Mouse (Mus musculus) lung, postnatal 0 days (tissue): Measurements from ENCODE around the gene Fbxl17. TPM values are rescaled to one million over a fixed set of nuclear protein-coding genes. Genes with fewer than 3 reads are reported as not detected.

ENCODE experiments used
- ATAC-seq: fragments of 200-750 bp; cut with Nextera tagmentation; 2 replicates; pipeline ENCODE4 v1.8.0; 2017; ENCODE audit warnings: moderate library complexity
- DNase-seq: peaks from one replicate; pipeline ENCODE4 v3.0.0-alpha.2; 2016; ENCODE audit warnings: low spot score
- H3K27ac ChIP-seq: fragments of 300-500 bp; sonication (generic); 2 replicates; pipeline ENCODE4 v1.5.1; 2014; ENCODE audit warnings: antibody characterized with exemption, mild to moderate bottlenecking, low read length, mixed read lengths
- H3K27me3 ChIP-seq: fragments of 300-500 bp; sonication (generic); replicated peaks from 2 replicates; pipeline ENCODE4 v1.6.1; 2014; ENCODE audit warnings: low read length, mixed read lengths; ENCODE audit not compliant: insufficient read depth
- H3K36me3 ChIP-seq: fragments of 300-500 bp; sonication (generic); 2 replicates; pipeline ENCODE4 v1.6.1; 2014; ENCODE audit warnings: low read length, mixed read lengths; ENCODE audit not compliant: insufficient read depth
- H3K4me1 ChIP-seq: fragments of 300-500 bp; sonication (generic); 2 replicates; pipeline ENCODE4 v1.6.1; 2014; ENCODE audit warnings: antibody characterized with exemption, low read depth, low read length, mixed read lengths; ENCODE audit not compliant: insufficient read depth
- H3K4me2 ChIP-seq: fragments of 300-500 bp; sonication (generic); replicated peaks from 2 replicates; pipeline ENCODE4 v1.6.1; 2014; ENCODE audit warnings: low read depth, mild to moderate bottlenecking, low read length, moderate library complexity, mixed read lengths
- H3K4me3 ChIP-seq: fragments of 300-500 bp; sonication (generic); 2 replicates; pipeline ENCODE4 v1.5.1; 2014; ENCODE audit warnings: low read depth, low read length
- H3K9ac ChIP-seq: fragments of 300-500 bp; sonication (generic); replicated peaks from 2 replicates; pipeline ENCODE4 v1.6.1; 2014; ENCODE audit warnings: low read depth, mild to moderate bottlenecking
- H3K9me3 ChIP-seq: fragments of 300-500 bp; sonication (generic); 2 replicates; pipeline ENCODE4 v1.6.1; 2016; ENCODE audit warnings: low read length, mixed read lengths
- CTCF ChIP-seq: IDR thresholded peaks from 2 replicates; pipeline ENCODE4 v1.5.1; 2016; ENCODE audit warnings: antibody characterized with exemption, mild to moderate bottlenecking
- EP300 ChIP-seq: IDR thresholded peaks from 2 replicates; pipeline ENCODE4 v1.6.1; 2016; ENCODE audit warnings: antibody characterized with exemption, mild to moderate bottlenecking, control low read depth
- WGBS: fragments of 180-500 bp; shearing (Covaris S2); extraction: QIAGEN DNeasy Blood & Tissue Kit; methylation state at CpG from one replicate; pipeline ENCODE4 v1.1.7; 2014; 5-methylcytosine and 5-hydroxymethylcytosine counted together
- polyA plus RNA-seq: library from polyadenylated mRNA; unstranded; fragments of >200 nt; fragmentation: Nextera tagmentation; extraction: Ambion mirVana; gene quantifications from 2 replicates; pipeline ENCODE4 v1.2.1, GENCODE M21; 2015

Fbxl17 gene
- polyA plus RNA-seq, 1 experiment from 2014 or later: 6.9 TPM

DNA sequence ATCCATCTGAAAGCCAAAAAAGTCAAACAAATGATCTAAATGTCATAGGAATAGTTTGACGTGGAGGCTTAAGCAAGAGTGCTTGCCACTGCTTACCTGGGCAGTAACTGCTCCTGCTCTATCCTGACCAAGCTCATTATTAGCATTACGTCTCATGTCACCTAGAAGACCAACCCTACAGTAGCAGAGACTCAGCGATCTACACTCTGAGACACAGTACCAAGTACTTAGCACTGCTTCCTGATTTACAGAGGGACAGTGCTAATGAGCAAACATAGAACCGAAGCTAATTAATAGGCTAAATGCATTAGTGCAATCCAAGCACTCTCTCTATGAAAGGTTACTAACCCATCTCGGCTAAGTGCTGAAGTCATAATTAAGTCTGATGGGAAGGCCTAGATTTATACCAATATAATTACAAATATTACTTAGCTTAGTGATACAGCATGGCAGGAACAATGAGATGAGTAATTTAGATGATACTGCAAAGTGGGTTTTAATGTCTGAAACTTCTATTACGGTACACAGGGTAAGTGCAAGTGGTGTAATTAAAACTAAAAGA is 147.1 kb downstream of the Fbxl17 start:
- no peak overlapping the region for H3K9ac ChIP-seq
- no peaks in the 10 kb centered on the region for H3K4me1 ChIP-seq
- H3K27me3 ChIP-seq: no peaks in the 10 kb centered on the region
- TF ChIP-seq EP300: no peak
- TF ChIP-seq CTCF: no peak
- H3K4me2 ChIP-seq: no peak overlapping the region
- no peak for ATAC-seq
- no peak overlapping the region for H3K4me3 ChIP-seq
- 89% methylated on average over 6 of the region's 6 CpGs for WGBS
- no peaks in the 10 kb centered on the region for H3K36me3 ChIP-seq
- H3K27ac ChIP-seq: no peak overlapping the region
- H3K9me3 ChIP-seq: no peaks in the 10 kb centered on the region
- no peak for DNase-seq

DNA sequence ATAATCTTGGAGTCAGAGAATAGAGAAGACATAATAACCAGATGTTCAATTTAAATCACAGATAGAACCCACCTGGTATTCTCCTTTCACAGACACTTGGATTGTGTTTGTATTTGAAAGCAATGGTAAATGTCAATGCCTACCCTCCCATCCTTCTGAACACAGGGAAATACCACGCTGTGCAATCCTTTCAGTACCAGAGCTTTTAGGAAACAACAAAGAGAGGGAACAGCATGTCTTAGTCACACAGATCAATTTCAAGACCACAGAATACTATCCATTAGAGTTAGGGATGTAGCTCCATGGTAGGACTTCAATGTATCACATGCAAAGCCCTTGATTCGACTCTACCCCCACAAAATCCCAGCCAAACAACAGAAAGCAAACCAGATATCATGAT is 148.1 kb downstream of the Fbxl17 start:
- H3K27ac ChIP-seq: no peak overlapping the region
- DNase-seq (no peak), ATAC-seq (no peak)
- H3K4me1 ChIP-seq: no peaks in the 10 kb centered on the region
- H3K9me3 ChIP-seq: no peaks in the 10 kb centered on the region
- H3K36me3 ChIP-seq: no peaks in the 10 kb centered on the region
- H3K27me3 ChIP-seq: no peaks in the 10 kb centered on the region
- no peak overlapping the region for H3K4me2 ChIP-seq
- 82% methylated on average over 2 of the region's 2 CpGs for WGBS
- H3K9ac ChIP-seq: no peak overlapping the region
- no peak for TF ChIP-seq EP300
- no peak for TF ChIP-seq CTCF
- H3K4me3 ChIP-seq: no peak overlapping the region

DNA sequence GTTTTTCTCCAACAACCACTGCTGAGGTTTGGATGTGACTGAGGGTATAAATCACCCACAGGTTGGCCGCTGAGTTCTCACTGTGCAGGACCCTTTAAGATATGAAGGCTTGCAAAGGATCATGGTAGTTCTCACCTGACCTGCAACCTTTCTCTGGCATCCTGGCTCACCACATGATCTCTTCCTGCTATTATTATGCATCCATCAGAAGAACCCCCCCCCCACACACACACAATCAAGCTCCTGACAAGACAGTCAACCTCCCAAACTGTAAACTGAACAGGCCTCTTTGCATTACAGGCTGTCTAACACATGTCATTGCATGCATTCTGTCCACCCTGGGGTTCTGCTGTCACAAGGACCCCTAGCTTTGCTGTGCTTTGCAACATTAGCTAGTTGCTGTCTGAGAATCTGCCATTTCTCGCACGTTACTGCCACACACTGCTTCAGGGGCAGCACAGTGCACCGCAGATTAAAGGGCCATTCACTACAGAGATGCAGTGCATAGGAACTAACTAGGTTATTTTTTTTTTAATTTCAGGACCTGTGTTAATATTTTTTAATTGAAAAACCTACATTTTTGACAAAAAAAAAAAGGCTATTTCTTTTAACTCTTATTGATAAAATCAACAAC is 148.8 kb downstream of the Fbxl17 start:
- WGBS: 82% methylated on average over 4 of the region's 4 CpGs
- no peak for DNase-seq
- no peaks in the 10 kb centered on the region for H3K9me3 ChIP-seq
- no peaks in the 10 kb centered on the region for H3K27me3 ChIP-seq
- no peak overlapping the region for H3K4me3 ChIP-seq
- H3K4me1 ChIP-seq: no peaks in the 10 kb centered on the region
- H3K27ac ChIP-seq: no peak overlapping the region
- H3K4me2 ChIP-seq: no peak overlapping the region
- no peak for ATAC-seq
- no peaks in the 10 kb centered on the region for H3K36me3 ChIP-seq
- TF ChIP-seq CTCF (no peak), EP300 (no peak)
- H3K9ac ChIP-seq: no peak overlapping the region

GRCm38 (mm10) chr17:63344101-63344500 is 155.7 kb downstream of the Fbxl17 start:
- Histone ChIP-seq H3K4me2 (no peak overlapping the region), H3K36me3 (no peaks in the 10 kb centered on the region), H3K27me3 (no peaks in the 10 kb centered on the region), H3K4me3 (no peak overlapping the region), H3K4me1 (no peaks in the 10 kb centered on the region), H3K9me3 (no peaks in the 10 kb centered on the region), H3K9ac (no peak overlapping the region), H3K27ac (no peak overlapping the region)
- ATAC-seq: no peak
- TF ChIP-seq CTCF: no peak
- TF ChIP-seq EP300: no peak
- no peak for DNase-seq
- 57% methylated on average over 5 of the region's 5 CpGs for WGBS

DNA sequence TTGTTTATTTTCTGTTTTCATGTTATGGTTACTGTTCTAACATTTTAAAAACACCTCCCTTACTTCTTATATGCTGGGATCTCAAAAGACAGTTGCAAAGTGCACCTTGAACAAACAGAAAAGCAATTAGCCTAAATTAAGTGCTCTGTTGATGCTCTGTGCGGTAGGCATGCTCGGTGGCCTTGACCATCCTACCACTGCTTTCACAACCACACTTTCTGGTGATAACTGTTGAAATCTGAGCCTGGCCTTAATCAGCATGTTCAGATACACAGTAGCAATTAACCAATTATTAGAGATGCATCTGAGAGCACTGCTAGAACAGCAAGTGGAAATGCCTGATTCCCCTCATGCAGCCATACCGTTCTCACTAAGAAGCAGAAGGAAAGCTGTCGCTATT is 156.7 kb downstream of the Fbxl17 start:
- Histone ChIP-seq H3K4me1 (no peaks in the 10 kb centered on the region), H3K36me3 (no peaks in the 10 kb centered on the region), H3K27ac (no peak overlapping the region), H3K9me3 (no peaks in the 10 kb centered on the region), H3K4me3 (no peak overlapping the region), H3K27me3 (no peaks in the 10 kb centered on the region), H3K4me2 (no peak overlapping the region), H3K9ac (no peak overlapping the region)
- 92% methylated on average over 4 of the region's 4 CpGs for WGBS
- ATAC-seq (no peak), DNase-seq (no peak)
- TF ChIP-seq CTCF: no peak
- no peak for TF ChIP-seq EP300

DNA sequence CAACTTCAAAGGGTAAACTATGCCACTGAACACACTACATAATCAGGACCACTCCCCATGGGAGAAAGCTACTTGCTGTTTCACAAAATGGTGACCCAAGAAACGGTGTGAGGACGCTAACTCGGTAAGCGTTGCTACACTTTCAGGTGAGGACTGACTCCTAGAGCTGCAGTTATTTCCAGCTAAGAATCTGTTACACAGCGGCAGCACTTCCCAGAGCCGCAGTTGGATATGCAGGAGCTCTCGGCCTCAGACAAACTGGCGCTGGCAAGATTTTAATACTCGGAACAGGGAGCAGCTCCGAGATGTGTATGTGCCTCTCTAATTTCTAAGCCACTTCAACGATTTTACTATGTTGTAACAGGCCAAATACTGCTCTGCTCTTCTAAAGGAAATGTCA is 157.4 kb downstream of the Fbxl17 start:
- H3K9ac ChIP-seq: no peak overlapping the region
- H3K4me2 ChIP-seq: no peak overlapping the region
- no peaks in the 10 kb centered on the region for H3K36me3 ChIP-seq
- no peak for TF ChIP-seq CTCF
- TF ChIP-seq EP300: no peak
- no peaks in the 10 kb centered on the region for H3K4me1 ChIP-seq
- DNase-seq (no peak), ATAC-seq (no peak)
- H3K27me3 ChIP-seq: no peaks in the 10 kb centered on the region
- no peak overlapping the region for H3K27ac ChIP-seq
- no peak overlapping the region for H3K4me3 ChIP-seq
- 76% methylated on average over 11 of the region's 11 CpGs for WGBS
- H3K9me3 ChIP-seq: no peaks in the 10 kb centered on the region
